Mouse (Mus musculus) C2C12 (cell line): ENCODE measurements around the gene Lyg1.

Experiments used
- CEBPB ChIP-seq: IDR thresholded peaks from one replicate; pipeline ENCODE4 v1.6.1; 2011; ENCODE audit warnings: low read depth, mild to moderate bottlenecking, control low read depth, moderate library complexity
- CTCF ChIP-seq: IDR thresholded peaks from one replicate; pipeline ENCODE4 v1.5.1; 2011; ENCODE audit not compliant: control insufficient read depth, insufficient read depth, insufficient read length
- FOSL1 ChIP-seq: IDR thresholded peaks from one replicate; pipeline ENCODE4 v1.8.0; 2011; ENCODE audit warnings: mild to moderate bottlenecking, low read length; ENCODE audit not compliant: poor library complexity, insufficient read depth, severe bottlenecking
- MAX ChIP-seq: IDR thresholded peaks from one replicate; pipeline ENCODE4 v1.6.1; 2011; ENCODE audit warnings: mild to moderate bottlenecking, control low read depth
- MYOD1 ChIP-seq: IDR thresholded peaks from one replicate; pipeline ENCODE4 v1.6.1; 2011; ENCODE audit warnings: low read depth; ENCODE audit not compliant: control insufficient read depth, insufficient read length
- USF1 ChIP-seq: IDR thresholded peaks from one replicate; pipeline ENCODE4 v1.6.1; 2011; ENCODE audit warnings: low read depth, mild to moderate bottlenecking, control low read depth, moderate library complexity

DNA sequence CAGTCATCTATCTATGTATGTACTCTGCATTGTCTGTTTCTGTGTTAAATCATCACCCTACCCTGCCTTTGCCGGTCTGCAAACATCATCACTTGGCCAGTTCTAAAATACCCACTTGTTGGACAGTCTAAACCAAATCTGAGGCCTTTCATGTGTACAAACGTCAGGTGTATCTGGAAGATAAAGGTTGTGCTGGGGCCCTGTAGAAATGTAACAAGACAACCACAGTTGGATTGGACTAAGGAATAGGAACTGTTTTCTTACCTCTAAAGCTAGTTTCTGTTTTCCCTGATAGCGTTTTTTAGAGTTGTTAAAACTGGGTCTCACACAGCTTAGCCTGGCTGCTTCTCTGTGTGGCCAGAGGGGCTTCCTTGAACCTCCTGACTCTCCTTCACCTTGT, 42.0 kb upstream of the Lyg1 start:
- no peak for TF ChIP-seq FOSL1
- no peak for TF ChIP-seq CTCF
- TF ChIP-seq MAX, result no peak
- TF ChIP-seq CEBPB, result no peak
- no peak for TF ChIP-seq MYOD1
- no peak for TF ChIP-seq USF1
